Comparison of ENCODE assay signal across 24 mouse cellular contexts in the genomic region with DNA sequence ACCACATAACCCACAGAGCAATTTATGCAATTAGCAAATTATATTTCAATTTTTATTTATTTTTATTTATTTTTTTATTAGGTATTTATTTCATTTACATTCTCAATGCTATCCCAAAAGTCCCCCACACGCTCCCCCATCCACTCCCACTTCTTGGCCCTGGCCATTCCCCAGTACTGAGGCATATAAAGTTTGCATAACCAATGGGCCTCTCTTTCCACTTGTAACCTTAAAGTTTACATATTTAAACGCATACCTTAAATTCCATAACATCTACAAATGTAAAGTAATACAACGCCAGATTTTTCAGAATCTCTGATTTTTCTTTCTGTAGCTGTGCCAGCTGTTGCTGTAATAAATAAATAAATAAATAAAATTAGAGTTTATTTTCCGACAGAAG. TPM values are rescaled to one million over a fixed set of nuclear protein-coding genes. Genes with fewer than 3 reads are reported as not detected.
DNase-seq lines count a peak whose midpoint lies in the region; ATAC-seq and TF ChIP-seq lines count a peak whose summit lies in the region.
"Had no signal": no experiment of that assay in that cellular context is flagged by ENCODE, and none has a peak within 500 bp of the region (broad histone marks: within the 10 kb centered on the region; RNA-seq: fewer than 3 reads in every experiment).

No protein-coding gene starts in this region.

- no peak for ATAC-seq in embryonic facial prominence, embryonic 14.5 days (ENCODE audit: low read depth)
- ATAC-seq in lung, embryonic 14.5 days (ENCODE audit: insufficient read depth) = peak; percentile 60; the same call in 1 of the 2 replicates
- no peak for ATAC-seq in lung, postnatal 0 days
- ATAC-seq: activated CD4-positive, CD25-positive, alpha-beta regulatory T cell, adult 4 months; CD4-positive, CD25-positive, alpha-beta regulatory T cell, adult 4 months; forebrain, embryonic 13.5 days; forebrain, embryonic 15.5 days; forebrain, postnatal 0 days; Patski had no signal

- TF ChIP-seq EP300 in lung, postnatal 0 days (IDR thresholded peaks at IDR 0.05) = no peak

- no peak overlapping the region for H3K4me2 ChIP-seq in embryonic facial prominence, embryonic 14.5 days (ENCODE audit: low read depth, low read length)
- no peak overlapping the region for H3K4me2 ChIP-seq in lung, embryonic 14.5 days
- no peak overlapping the region for H3K4me2 ChIP-seq in lung, postnatal 0 days (replicated peaks; ENCODE audit: low read depth, low read length)
- H3K4me2 ChIP-seq: embryonic facial prominence, embryonic 13.5 days; forebrain, embryonic 13.5 days; forebrain, embryonic 15.5 days had no signal

- no peak overlapping the region for H3K4me3 ChIP-seq in embryonic facial prominence, embryonic 14.5 days (ENCODE audit: low read depth, low read length)
- H3K4me3 ChIP-seq in embryonic facial prominence, embryonic 10.5 days = no peak overlapping the region
- H3K4me3 ChIP-seq in lung, embryonic 14.5 days (ENCODE audit: low read depth, low read length) = no peak overlapping the region
- H3K4me3 ChIP-seq in lung, adult 2 months (replicated peaks; ENCODE audit: extremely low read depth, low read depth, low read length) = no peak overlapping the region
- H3K4me3 ChIP-seq in lung, postnatal 0 days (ENCODE audit: low read depth, low read length) = no peak overlapping the region
- H3K4me3 ChIP-seq: embryonic facial prominence, embryonic 13.5 days; forebrain, embryonic 13.5 days; forebrain, embryonic 15.5 days had no signal

- no peak overlapping the region for H3K9ac ChIP-seq in embryonic facial prominence, embryonic 14.5 days (ENCODE audit: low read depth, low read length)
- H3K9ac ChIP-seq in lung, embryonic 14.5 days = no peak overlapping the region
- no peak overlapping the region for H3K9ac ChIP-seq in lung, postnatal 0 days (replicated peaks; ENCODE audit: low read depth)
- H3K9ac ChIP-seq: embryonic facial prominence, embryonic 13.5 days; forebrain, embryonic 13.5 days; forebrain, embryonic 15.5 days; forebrain, postnatal 0 days had no signal

- TF ChIP-seq POLR2A in lung, adult 2 months (IDR thresholded peaks at IDR 0.05; ENCODE audit: borderline replicate concordance, extremely low read depth, low read depth, low read length) = no peak

- 46% methylated on average over 4 of the region's 4 CpGs for WGBS in embryonic facial prominence, embryonic 14.5 days
- WGBS in embryonic facial prominence, embryonic 10.5 days = 86% methylated on average over 4 of the region's 4 CpGs
- WGBS in lung, embryonic 14.5 days = 39% methylated on average over 4 of the region's 4 CpGs
- WGBS in lung, adult 2 months = 54% methylated on average over 4 of the region's 4 CpGs
- WGBS in lung, postnatal 0 days = 38% methylated on average over 4 of the region's 4 CpGs

- peaks cover 49% of the 10 kb centered on the region for H3K36me3 ChIP-seq in embryonic facial prominence, embryonic 14.5 days (ENCODE audit: control insufficient read depth, insufficient read depth, low read length)
- H3K36me3 ChIP-seq in embryonic facial prominence, embryonic 10.5 days (replicated peaks) = peaks cover 59% of the 10 kb centered on the region
- H3K36me3 ChIP-seq in lung, embryonic 14.5 days (ENCODE audit: insufficient read depth) = peaks cover 42% of the 10 kb centered on the region
- H3K36me3 ChIP-seq in lung, postnatal 0 days (ENCODE audit: insufficient read depth, low read length) = peaks cover 10% of the 10 kb centered on the region

- peak; percentile 14 for DNase-seq in embryonic facial prominence, embryonic 14.5 days (ENCODE audit: low spot score)
- DNase-seq in embryonic facial prominence, embryonic 10.5 days (ENCODE audit: low spot score) = no peak
- DNase-seq in lung, embryonic 14.5 days = peak; percentile 37
- no peak for DNase-seq in lung, adult 2 months
- DNase-seq in lung, postnatal 0 days (ENCODE audit: low spot score) = peak; percentile 16
- no peak for DNase-seq in lung, postnatal 25 days (ENCODE audit: low spot score)
- DNase-seq: adrenal gland, adult 8-10 months; adrenal gland, postnatal 14 days; adrenal gland, postnatal 36 days; B cell, adult 2 months; cerebellum, adult 11-12 months; cerebellum, adult 2 months; cerebellum, adult 9-10 months; cerebellum, postnatal 10 days; cerebellum, postnatal 25 days; forebrain, postnatal 0 days had no signal

- TF ChIP-seq CTCF in lung, embryonic 14.5 days (IDR thresholded peaks at IDR 0.05; ENCODE audit: low read depth) = no peak
- TF ChIP-seq CTCF in lung, adult 2 months (IDR thresholded peaks at IDR 0.05; ENCODE audit: insufficient read depth, low read length) = no peak
- TF ChIP-seq CTCF in lung, postnatal 0 days (IDR thresholded peaks at IDR 0.05) = no peak

- H3K27me3 ChIP-seq in embryonic facial prominence, embryonic 14.5 days (replicated peaks; ENCODE audit: control insufficient read depth, insufficient read depth, low read length) = no peaks in the 10 kb centered on the region
- no peaks in the 10 kb centered on the region for H3K27me3 ChIP-seq in embryonic facial prominence, embryonic 10.5 days (replicated peaks; ENCODE audit: low read depth, poor library complexity, severe bottlenecking)
- H3K27me3 ChIP-seq in lung, embryonic 14.5 days (ENCODE audit: insufficient read depth, low read length) = no peaks in the 10 kb centered on the region
- no peaks in the 10 kb centered on the region for H3K27me3 ChIP-seq in lung, postnatal 0 days (replicated peaks; ENCODE audit: insufficient read depth, low read length)
- H3K27me3 ChIP-seq: CH12.LX; embryonic facial prominence, embryonic 13.5 days; forebrain, embryonic 13.5 days; forebrain, embryonic 15.5 days; Patski had no signal

- no peak overlapping the region for H3K27ac ChIP-seq in embryonic facial prominence, embryonic 14.5 days (replicated peaks; ENCODE audit: low read depth, low read length)
- no peak overlapping the region for H3K27ac ChIP-seq in embryonic facial prominence, embryonic 10.5 days (replicated peaks)
- no peak overlapping the region for H3K27ac ChIP-seq in lung, embryonic 14.5 days (ENCODE audit: low read depth)
- H3K27ac ChIP-seq in lung, postnatal 0 days (ENCODE audit: low read length) = no peak overlapping the region
- H3K27ac ChIP-seq: embryonic facial prominence, embryonic 13.5 days; forebrain, embryonic 13.5 days; forebrain, embryonic 15.5 days had no signal

- no peaks in the 10 kb centered on the region for H3K9me3 ChIP-seq in embryonic facial prominence, embryonic 14.5 days (ENCODE audit: control insufficient read depth, low read length)
- H3K9me3 ChIP-seq in embryonic facial prominence, embryonic 10.5 days = no peaks in the 10 kb centered on the region
- no peaks in the 10 kb centered on the region for H3K9me3 ChIP-seq in lung, embryonic 14.5 days (ENCODE audit: low read depth, low read length)
- no peaks in the 10 kb centered on the region for H3K9me3 ChIP-seq in lung, postnatal 0 days (ENCODE audit: low read length)
- H3K9me3 ChIP-seq: embryonic facial prominence, embryonic 13.5 days; forebrain, embryonic 13.5 days; forebrain, embryonic 15.5 days; G1E had no signal

- H3K4me1 ChIP-seq in embryonic facial prominence, embryonic 14.5 days (ENCODE audit: control insufficient read depth, insufficient read depth, low read length) = 0 out of 2 replicates have a peak, but pooled peaks cover 5% of the 10 kb centered on the region
- H3K4me1 ChIP-seq in embryonic facial prominence, embryonic 10.5 days = no peaks in the 10 kb centered on the region
- H3K4me1 ChIP-seq in lung, embryonic 14.5 days (ENCODE audit: insufficient read depth) = no peaks in the 10 kb centered on the region
- no peaks in the 10 kb centered on the region; the same call in none of the 2 replicates for H3K4me1 ChIP-seq in lung, adult 2 months (ENCODE audit: control insufficient read depth, insufficient read depth, low read length)
- H3K4me1 ChIP-seq in lung, postnatal 0 days (ENCODE audit: insufficient read depth, low read depth, low read length) = peaks cover 2% of the 10 kb centered on the region; the same call in 1 of the 2 replicates
- H3K4me1 ChIP-seq: forebrain, embryonic 13.5 days; forebrain, embryonic 15.5 days had no signal

RNA-seq across cellular contexts. Expression of gene Nckap1, which starts 26.7 kb away (rescaled TPM):
- polyA plus RNA-seq in embryonic facial prominence, embryonic 14.5 days (2014; fragmentation: Nextera tagmentation; extraction: Ambion mirVana) = 61.2 and 67.6 TPM in 2 replicates
- 66.6 and 69.5 TPM in 2 replicates for polyA plus RNA-seq in embryonic facial prominence, embryonic 10.5 days (2016; fragmentation: Nextera tagmentation; extraction: Ambion mirVana)
- 67.6 and 68.9 TPM in 2 replicates for polyA plus RNA-seq in lung, embryonic 14.5 days (2014; fragmentation: Nextera tagmentation; extraction: Ambion mirVana)
- polyA plus RNA-seq in lung, adult 2 months (2012; rRNA removed) = 25.2 and 36.4 TPM in 2 replicates
- polyA plus RNA-seq in lung, postnatal 0 days (2015; fragmentation: Nextera tagmentation; extraction: Ambion mirVana) = 49.0 and 52.3 TPM in 2 replicates

Comparison
In these comparisons a context has a peak if more than half of its experiments do, and no peak if none do; other contexts are left out.
1. DNase-seq: peak in embryonic facial prominence, embryonic 14.5 days (single experiment), lung, embryonic 14.5 days (single experiment) and lung, postnatal 0 days (single experiment); none in embryonic facial prominence, embryonic 10.5 days (single experiment), lung, adult 2 months (single experiment) and lung, postnatal 25 days (single experiment).